Mouse (Mus musculus) intestine, postnatal 0 days (tissue): ENCODE data around the gene Gtf2i. TPM values are rescaled to one million over a fixed set of nuclear protein-coding genes. Genes with fewer than 3 reads are reported as not detected.

Source experiments
- ATAC-seq: fragments of 200-750 bp; cut with Nextera tagmentation; 2 replicates; pipeline ENCODE4 v1.8.0; 2017; ENCODE audit warnings: mild to moderate bottlenecking, moderate TSS enrichment, moderate library complexity
- H3K27ac ChIP-seq: fragments of 300-500 bp; sonication (generic); 2 replicates; pipeline ENCODE4 v1.5.1; 2014; ENCODE audit warnings: mild to moderate bottlenecking, low read depth, low read length, moderate library complexity
- H3K27me3 ChIP-seq: fragments of 300-500 bp; sonication (generic); replicated peaks from 2 replicates; pipeline ENCODE4 v1.6.1; 2014; ENCODE audit warnings: low read length, mixed read lengths; ENCODE audit not compliant: control insufficient read depth, insufficient read depth
- H3K36me3 ChIP-seq: fragments of 300-500 bp; sonication (generic); 2 replicates; pipeline ENCODE4 v1.6.1; 2014; ENCODE audit warnings: mild to moderate bottlenecking, moderate library complexity; ENCODE audit not compliant: control insufficient read depth, insufficient read depth
- H3K4me1 ChIP-seq: fragments of 300-500 bp; sonication (generic); replicated peaks from 2 replicates; pipeline ENCODE4 v1.6.1; 2014; ENCODE audit warnings: antibody characterized with exemption, low read length, mixed read lengths; ENCODE audit not compliant: control insufficient read depth, insufficient read depth
- H3K4me2 ChIP-seq: fragments of 300-500 bp; sonication (generic); replicated peaks from 2 replicates; pipeline ENCODE4 v1.6.1; 2014; ENCODE audit warnings: low read depth, mild to moderate bottlenecking, moderate library complexity
- H3K4me3 ChIP-seq: fragments of 300-500 bp; sonication (generic); 2 replicates; pipeline ENCODE4 v1.5.1; 2014; ENCODE audit warnings: low read depth, low read length
- H3K9ac ChIP-seq: fragments of 300-500 bp; sonication (generic); 2 replicates; pipeline ENCODE4 v1.6.1; 2014; ENCODE audit warnings: mild to moderate bottlenecking, low read depth, low read length
- H3K9me3 ChIP-seq: fragments of 300-500 bp; sonication (generic); 2 replicates; pipeline ENCODE4 v1.6.1; 2016; ENCODE audit warnings: mixed run types; ENCODE audit not compliant: control insufficient read depth
- CTCF ChIP-seq: sonication (generic); IDR thresholded peaks from 2 replicates; pipeline ENCODE4 v1.5.1; 2016; ENCODE audit warnings: low read depth, mild to moderate bottlenecking, control low read depth, antibody characterized with exemption, moderate library complexity
- WGBS: fragments of 180-500 bp; shearing (Covaris S2); extraction: QIAGEN DNeasy Blood & Tissue Kit; methylation state at CpG from one replicate; pipeline ENCODE4 v1.1.7; 2014; 5-methylcytosine and 5-hydroxymethylcytosine counted together
- polyA plus RNA-seq: library from polyadenylated mRNA; unstranded; fragments of >200 nt; fragmentation: Nextera tagmentation; extraction: Ambion mirVana; gene quantifications from 2 replicates; pipeline ENCODE4 v1.2.1, GENCODE M21; 2015

Gene Gtf2i
- polyA plus RNA-seq, 1 experiment from 2014 or later = 53.4 TPM

GRCm38 (mm10) chr5:134257349-134258031, 57.1 kb downstream of the Gtf2i start:
- no peak overlapping the region for H3K4me2 ChIP-seq
- H3K9ac ChIP-seq = no peak overlapping the region
- H3K27ac ChIP-seq = no peak overlapping the region
- H3K36me3 ChIP-seq = peaks cover 88% of the 10 kb centered on the region
- ATAC-seq = no peak
- no peaks in the 10 kb centered on the region for H3K4me1 ChIP-seq
- TF ChIP-seq CTCF = no peak
- no peaks in the 10 kb centered on the region for H3K27me3 ChIP-seq
- H3K9me3 ChIP-seq = no peaks in the 10 kb centered on the region
- H3K4me3 ChIP-seq = no peak overlapping the region
- WGBS = 90% methylated on average over 13 of the region's 13 CpGs

- TF ChIP-seq CTCF = no peak
- no peaks in the 10 kb centered on the region for H3K4me1 ChIP-seq
- ATAC-seq = no peak
These were observed 59.3 kb downstream of the Gtf2i start for GRCm38 (mm10) chr5:134255294-134255693.

GRCm38 (mm10) chr5:134253806-134254205, 60.8 kb downstream of the Gtf2i start:
- no peaks in the 10 kb centered on the region for H3K27me3 ChIP-seq
- ATAC-seq = no peak
- H3K27ac ChIP-seq = no peak overlapping the region; the same call in 1 of the 2 replicates
- H3K9ac ChIP-seq = no peak overlapping the region
- H3K4me1 ChIP-seq = no peaks in the 10 kb centered on the region
- 77% methylated on average over 3 of the region's 3 CpGs for WGBS
- TF ChIP-seq CTCF = peak; percentile 53
- H3K36me3 ChIP-seq = peaks cover 89% of the 10 kb centered on the region
- H3K4me3 ChIP-seq = no peak overlapping the region
- no peaks in the 10 kb centered on the region for H3K9me3 ChIP-seq
- no peak overlapping the region for H3K4me2 ChIP-seq

More at GRCm38 (mm10) chr5:134255294-134255693, 59.3 kb downstream of the Gtf2i start:
- H3K4me3 ChIP-seq = no peak overlapping the region
- H3K4me2 ChIP-seq = no peak overlapping the region
- WGBS = 90% methylated on average over 10 of the region's 10 CpGs
- H3K27ac ChIP-seq = no peak overlapping the region
- no peak overlapping the region for H3K9ac ChIP-seq
- peaks cover 88% of the 10 kb centered on the region for H3K36me3 ChIP-seq
- H3K9me3 ChIP-seq = no peaks in the 10 kb centered on the region
- no peaks in the 10 kb centered on the region for H3K27me3 ChIP-seq

GRCm38 (mm10) chr5:134251083-134251482, 63.5 kb downstream of the Gtf2i start:
- no peaks in the 10 kb centered on the region for H3K9me3 ChIP-seq
- H3K9ac ChIP-seq = no peak overlapping the region
- H3K4me3 ChIP-seq = no peak overlapping the region
- no peak overlapping the region for H3K4me2 ChIP-seq
- no peak for TF ChIP-seq CTCF
- H3K4me1 ChIP-seq = no peaks in the 10 kb centered on the region
- no peaks in the 10 kb centered on the region for H3K27me3 ChIP-seq
- peaks cover 97% of the 10 kb centered on the region for H3K36me3 ChIP-seq
- 96% methylated on average over 4 of the region's 4 CpGs for WGBS
- no peak overlapping the region for H3K27ac ChIP-seq
- ATAC-seq = no peak

DNA sequence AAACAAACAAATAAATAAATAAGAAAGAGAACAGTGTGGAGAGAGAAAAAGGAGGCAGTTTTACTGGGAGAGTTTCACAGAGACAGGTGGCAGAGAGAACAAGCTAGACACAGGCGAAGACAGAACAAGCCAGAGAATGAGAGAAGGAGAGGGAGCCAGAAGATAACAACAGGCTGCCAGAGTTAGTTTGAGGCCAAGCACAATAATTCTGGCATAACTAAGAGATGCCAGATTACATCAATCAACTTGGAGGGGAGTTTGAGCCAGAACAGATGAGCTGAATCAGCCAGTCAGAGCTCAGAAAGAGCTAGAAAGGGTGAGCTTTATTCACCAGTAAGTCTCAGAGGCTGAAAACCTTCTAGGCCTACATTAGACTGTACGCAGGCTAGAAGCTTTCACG, 64.0 kb downstream of the Gtf2i start:
- Histone ChIP-seq H3K27ac (no peak overlapping the region), H3K27me3 (no peaks in the 10 kb centered on the region), H3K4me3 (no peak overlapping the region), H3K9ac (no peak overlapping the region), H3K4me2 (no peak overlapping the region), H3K36me3 (peaks cover 97% of the 10 kb centered on the region), H3K9me3 (no peaks in the 10 kb centered on the region), H3K4me1 (no peaks in the 10 kb centered on the region)
- no peak for ATAC-seq
- TF ChIP-seq CTCF = no peak
- 87% methylated on average over 3 of the region's 3 CpGs for WGBS

DNA sequence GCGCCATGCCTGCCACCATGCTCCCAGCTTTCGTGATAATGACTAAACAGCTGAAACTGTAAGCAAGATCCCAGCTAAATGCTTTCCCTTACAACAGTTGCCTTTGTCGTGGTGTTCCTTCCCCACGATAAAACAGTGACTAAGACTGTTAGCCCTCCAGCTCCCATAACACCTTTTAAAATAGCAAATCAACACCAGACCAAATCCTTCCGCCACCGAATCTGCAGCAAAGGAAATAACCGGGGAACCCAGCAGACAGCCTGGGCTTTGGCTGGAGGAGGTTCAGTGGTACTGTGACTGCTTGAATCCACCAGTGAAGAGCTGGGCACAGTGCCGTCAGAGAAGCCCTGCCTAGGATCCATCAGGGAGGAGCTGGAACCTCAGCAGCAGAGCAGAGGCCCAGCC, 65.3 kb downstream of the Gtf2i start:
- Histone ChIP-seq H3K27me3 (no peaks in the 10 kb centered on the region), H3K4me3 (no peak overlapping the region), H3K9me3 (no peaks in the 10 kb centered on the region), H3K4me2 (no peak overlapping the region), H3K27ac (peak overlapping the region; percentile 31; the same call in 1 of the 2 replicates), H3K4me1 (no peaks in the 10 kb centered on the region), H3K9ac (no peak overlapping the region), H3K36me3 (peaks cover 97% of the 10 kb centered on the region)
- 91% methylated on average over 8 of the region's 8 CpGs for WGBS
- TF ChIP-seq CTCF = no peak
- ATAC-seq = no peak
